Mouse (Mus musculus): ENCODE results near the gene Cpne1.

The Cpne1 gene

DNA sequence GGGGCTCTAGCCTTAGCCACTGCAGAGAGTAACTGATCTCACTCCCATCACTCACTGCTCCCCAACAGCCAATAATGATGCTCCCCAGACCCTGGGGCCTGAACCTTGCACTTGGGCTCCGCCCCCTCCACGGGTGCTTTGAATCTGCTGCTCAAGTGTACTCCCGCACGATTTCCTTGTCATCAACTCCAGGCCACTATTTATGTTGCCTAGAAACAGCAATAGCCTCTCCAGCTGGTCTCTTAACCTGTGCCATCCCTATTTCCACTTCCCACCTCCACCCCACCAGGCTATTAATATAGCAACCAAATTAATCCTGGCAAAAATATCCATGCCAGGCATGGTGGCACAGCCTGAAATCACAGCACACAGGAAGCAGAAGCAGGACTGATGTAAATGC, 32.1 kb downstream of the Cpne1 start:
- DNase-seq (ENCODE audit: low spot score in 2 of 2) = no peak

DNA sequence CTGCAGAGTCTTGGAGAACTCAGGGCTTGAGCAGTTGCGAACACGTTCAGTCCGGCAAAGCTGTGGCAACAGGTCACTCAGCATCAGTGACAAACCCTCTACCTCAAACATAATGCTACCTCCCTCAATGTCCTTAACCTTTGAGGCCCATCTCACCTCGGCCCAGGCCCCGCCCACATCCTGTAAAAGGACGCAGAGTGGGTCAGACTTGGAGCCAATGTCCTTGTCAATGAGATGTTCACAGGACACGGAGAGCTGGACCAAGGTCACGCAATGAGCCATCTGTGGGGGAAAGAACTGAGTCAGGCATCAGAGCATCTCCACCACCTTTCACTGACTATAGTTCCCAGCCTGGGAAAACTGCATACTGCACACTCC, 32.6 kb downstream of the Cpne1 start:
- DNase-seq (ENCODE audit: low spot score in 2 of 2) = no peak

DNA sequence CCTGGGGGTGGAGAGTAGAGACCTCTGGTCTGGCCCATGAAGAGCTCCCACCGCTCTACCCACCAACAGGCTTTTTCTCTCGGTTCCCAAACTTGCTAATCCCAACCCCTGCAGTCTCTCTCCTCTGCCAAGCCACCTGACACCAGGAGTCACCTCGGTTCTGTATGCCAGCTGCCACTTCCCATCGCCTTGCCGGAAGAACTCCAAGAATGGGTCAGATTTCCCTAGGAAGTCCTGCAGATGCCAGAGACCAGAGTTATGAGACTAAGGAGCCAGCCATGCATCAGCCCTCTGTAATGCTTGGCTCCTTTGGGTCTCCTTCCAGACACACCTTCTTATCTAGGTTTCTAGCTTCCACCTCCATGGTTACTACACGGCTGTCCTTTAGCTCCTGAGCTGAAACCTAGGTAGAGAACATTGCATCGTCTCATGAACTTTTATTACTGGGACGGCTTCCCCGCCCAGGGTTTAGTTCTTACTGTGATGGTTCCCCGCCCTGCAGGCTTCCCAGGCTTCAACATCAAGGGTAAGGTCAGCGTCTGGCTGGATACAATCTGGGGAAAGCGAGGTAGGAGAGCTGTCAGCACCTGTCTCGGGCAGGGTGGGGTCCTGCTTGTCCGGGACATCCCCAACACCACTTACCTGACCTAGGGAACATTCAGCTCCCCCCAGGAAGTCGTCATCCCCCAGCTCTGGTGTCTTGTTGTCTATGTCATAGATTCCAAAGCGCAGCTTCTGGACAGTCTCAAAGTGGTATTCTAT, 33.2 kb downstream of the Cpne1 start:
- no peak for DNase-seq (ENCODE audit: low spot score in 2 of 2)

DNA sequence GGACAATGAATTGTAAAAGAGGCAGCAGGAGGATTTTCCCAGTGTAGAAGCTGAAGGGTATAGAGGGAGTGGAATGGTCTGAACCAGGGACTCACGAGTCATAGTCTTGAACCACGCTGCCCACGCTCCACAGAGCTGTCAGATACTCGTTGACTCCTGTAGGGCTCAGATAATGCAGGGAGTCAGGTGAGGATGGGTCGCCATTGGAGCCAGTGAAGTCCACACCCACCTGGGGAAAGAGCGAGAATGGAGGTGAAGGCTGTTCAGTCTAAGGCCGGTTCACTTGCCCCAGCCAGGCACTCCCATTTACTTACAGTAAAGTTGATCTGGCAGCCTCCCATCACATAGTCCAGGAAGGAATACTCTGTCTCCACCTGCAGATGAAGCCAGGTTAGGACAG, 34.3 kb downstream of the Cpne1 start:
- no peak for DNase-seq (ENCODE audit: low spot score in 2 of 2)

DNA sequence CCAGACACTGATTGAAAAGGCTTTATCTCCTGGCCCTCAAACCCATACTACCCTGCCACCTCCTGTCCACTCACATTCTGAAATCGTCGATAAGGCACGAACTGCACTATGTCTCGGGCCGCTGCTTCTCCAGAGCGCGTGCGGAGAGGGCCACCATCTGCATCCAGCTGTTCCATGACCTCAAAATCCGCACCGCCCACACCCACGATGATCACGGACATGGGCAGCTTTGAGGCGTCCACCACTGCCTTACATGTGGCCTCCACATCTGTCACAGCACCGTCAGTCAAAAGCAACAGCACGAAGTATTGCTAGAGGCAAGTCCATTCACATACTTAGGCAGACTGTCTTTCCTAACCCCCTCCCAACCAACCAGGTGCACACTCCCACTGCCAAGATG, 38.0 kb downstream of the Cpne1 start:
- DNase-seq (ENCODE audit: low spot score in 2 of 2) = no peak

DNA sequence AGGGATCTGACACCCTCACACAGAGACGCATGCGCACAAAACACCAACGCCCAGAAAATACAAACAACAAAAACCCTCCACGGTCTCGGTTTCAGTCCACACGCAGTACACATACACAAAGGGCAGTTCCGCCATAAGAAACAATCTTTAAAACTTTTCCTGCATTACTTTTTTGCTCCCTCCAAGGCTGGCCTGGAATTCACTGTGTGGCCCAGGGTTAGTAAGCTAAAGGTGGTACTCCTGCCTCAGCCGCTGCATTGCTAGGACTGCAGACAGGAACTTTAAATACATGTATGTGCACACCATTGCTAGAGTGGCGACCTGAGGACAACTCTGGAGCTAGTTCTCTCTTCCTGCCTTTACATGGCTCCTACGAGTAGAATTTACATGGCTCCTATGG, 40.5 kb downstream of the Cpne1 start:
- no peak for DNase-seq (ENCODE audit: low spot score in 2 of 2)

DNA sequence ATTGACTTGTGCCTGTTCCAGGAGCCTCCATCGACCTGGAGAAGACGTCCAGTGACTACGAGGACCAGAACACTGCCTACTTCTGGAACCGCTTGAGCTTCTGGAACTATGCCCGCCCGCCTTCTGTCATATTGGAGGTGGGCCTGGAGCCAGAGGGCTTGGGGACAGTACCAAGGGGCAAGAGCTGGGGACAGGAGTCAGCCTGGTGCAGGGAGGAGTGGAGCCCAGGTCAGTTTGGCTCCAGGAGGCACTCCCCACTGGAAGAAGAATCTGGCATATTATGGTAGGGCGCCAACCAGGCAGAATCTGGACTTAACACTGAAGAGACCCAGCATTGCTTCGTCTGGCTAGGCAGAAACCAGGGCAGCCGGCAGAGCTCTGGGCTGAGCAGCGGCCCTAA, 43.8 kb downstream of the Cpne1 start:
- DNase-seq (ENCODE audit: low spot score in 2 of 2) = no peak

DNA sequence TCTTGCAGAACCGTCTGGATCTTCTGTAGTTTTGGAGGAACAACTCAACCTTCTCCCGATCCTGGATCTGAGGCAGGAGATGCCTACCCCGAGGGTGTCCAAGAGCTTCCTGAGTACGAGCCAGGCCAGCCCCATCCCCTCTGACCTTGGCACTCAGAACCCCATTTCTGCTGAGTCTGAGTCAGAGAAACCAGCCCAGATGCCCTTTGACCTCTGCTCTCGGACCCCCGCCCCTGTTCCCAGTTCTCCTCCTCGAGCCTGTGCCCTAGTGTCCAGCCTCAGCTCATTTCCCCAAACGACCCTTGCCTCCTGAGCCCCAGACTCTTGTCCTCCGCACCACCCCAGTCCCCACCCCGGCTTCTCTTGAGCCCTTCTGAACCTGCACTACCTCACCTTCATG, 45.6 kb downstream of the Cpne1 start:
- no peak for DNase-seq (ENCODE audit: low spot score in 2 of 2)

DNA sequence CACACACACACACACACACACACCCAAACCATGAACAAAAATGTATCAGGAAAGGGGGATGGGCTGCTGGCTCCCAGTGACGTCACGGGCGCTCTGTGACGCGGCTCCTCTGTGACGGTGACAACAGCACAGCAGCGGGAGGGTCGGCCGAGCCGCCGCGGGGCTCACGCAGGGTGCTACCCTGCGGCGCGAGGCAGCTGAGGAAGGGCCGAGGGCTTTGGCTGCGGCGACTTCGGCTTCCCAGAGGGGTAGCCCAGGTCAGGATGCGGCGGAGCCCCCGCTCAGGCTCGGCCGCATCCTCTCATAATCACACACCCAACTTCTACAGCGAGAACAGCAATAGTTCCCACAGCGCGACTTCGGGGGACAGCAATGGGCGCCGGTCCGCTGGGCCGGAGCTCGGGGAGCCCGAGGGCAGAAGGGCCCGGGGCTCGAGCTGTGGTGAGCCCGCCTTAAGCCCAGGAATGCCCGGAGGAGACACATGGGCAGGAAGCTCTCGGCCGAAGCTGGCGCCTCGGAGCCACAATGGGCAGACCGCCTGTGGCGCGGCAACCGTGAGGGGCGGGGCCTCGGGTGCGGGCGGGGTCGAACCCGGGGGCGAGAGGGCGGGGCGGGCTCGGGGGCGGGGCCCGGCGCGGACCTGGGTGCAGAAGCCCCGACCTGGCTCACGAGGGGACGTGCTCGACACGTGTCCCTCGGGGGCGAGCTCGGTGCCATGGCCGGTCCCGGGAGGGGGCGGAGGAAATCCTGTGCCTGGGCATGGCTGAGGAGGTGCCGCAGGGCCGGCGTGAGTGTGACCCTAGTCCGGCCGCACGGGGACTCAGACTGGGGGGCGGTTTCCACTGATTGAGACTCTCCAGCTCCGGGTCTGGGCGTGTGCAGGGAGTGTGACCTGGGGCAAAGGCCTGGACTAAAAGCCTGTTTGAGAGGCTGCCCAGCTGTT, 46.4 kb downstream of the Cpne1 start, which contains the start of gene Spag4:
Gene Spag4, plus strand, starts transcription at position 77 of the 943 bp plus-strand sequence.
- DNase-seq (ENCODE audit: low spot score in 2 of 2) = peak; percentile 60 to 74

DNA sequence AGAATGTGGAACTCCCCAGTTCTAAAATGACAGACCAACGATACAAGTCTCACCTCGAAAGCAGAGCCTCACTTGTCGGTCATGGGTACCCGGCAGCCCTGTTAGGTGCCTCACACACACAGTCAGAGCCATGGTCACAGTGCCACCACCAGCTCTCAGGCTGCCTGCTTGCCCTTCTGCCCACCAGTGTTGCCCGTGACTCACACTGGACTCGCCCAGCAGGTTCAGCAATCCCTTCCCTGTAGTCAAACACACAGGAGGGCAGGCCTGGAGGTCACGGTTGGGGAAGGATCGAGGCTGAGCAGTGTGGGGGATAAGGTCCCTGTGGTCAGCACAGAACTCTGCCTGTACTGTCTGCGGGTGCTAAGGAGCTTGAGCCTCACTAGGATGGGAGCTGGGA, 58.9 kb downstream of the Cpne1 start, which contains the start of gene Fer1l4:
Gene Fer1l4, minus strand, starts transcription at position 132 of the 400 bp plus-strand sequence.
- peak; percentile 72 to 84 for DNase-seq (ENCODE audit: low spot score in 2 of 2)

DNA sequence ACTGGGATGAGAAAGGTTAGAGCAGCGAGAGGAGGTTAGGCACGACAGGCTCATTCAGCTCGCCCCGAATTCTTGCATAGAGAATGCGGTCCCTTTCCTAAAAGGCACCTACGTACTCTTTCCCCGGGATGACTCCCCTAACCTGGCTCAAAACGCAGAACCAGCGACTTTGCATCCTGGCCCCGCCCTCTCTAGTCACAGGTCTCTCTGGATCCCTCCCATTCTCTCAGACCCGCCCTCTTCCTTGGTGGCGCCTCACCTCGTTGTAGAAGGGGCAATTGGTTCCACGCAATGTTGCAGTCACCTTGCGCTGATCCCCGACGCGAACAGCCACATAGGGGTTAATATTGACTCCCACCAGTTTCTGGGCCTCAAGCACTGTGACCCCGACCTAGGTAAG, 63.8 kb downstream of the Cpne1 start:
- DNase-seq (ENCODE audit: low spot score in 2 of 2) = no peak

DNA sequence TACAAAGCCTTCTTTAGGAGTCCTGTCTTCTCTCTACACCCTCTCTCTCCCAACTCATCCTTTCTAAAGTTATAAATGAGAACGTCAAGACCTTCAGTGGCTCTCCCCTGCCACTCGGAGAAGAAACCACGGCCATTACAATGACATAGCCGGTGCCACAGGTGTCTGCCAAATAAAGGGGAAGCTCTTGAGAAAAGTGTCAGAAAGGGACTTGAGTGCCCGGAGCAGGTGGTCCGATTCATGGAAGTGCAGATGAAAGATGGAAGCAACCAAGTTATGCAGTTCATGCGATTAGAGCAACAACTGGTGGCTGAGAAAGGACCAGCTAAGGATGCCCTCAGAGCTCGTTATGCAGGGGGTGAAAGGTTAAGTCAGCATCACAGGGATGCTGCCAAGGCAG, 68.9 kb downstream of the Cpne1 start:
- no peak for DNase-seq (ENCODE audit: low spot score in 2 of 2)

DNA sequence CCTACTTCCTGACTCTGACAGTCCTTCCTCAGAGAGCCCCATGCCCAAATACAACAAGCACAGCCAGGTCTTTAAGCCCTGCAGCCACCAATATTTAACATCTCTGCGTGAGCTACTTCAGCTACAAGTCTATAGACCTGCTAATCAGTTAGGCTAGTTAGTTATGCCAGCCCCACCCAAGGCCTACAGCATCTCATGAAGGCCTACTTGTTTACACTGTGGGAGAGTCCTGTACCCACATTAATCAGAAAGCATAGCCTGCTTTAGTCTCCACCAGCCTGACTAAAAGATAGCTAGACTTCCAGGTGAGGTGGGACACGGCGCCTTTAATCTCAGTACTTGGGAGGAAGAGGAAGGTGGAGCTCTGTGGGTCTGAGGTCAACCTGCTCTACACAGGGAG, 72.4 kb downstream of the Cpne1 start:
- no peak for DNase-seq (ENCODE audit: low spot score in 2 of 2)

DNA sequence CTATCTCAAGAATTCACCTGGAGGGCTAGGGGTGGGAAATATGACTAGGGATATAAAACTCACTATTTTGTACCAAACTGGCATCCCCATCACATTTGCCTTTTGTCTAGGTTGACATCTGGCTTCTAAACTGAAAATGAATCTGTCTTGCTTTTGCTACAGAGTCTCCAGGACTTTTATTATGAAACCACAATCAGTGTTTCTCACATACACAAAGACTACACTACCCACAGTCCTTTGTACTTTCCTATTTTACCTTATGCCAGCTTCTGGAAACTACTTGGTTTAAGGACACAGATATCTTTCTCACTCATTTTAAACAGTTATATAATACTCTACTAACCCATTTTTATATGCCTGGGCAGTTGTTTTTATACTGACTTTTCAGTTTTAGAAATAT, 86.3 kb downstream of the Cpne1 start:
- DNase-seq (ENCODE audit: low spot score in 2 of 2) = no peak
